Mouse (Mus musculus) cortical plate, adult 2 months (tissue): Measurements from ENCODE around the gene Eml2. TPM values are rescaled to one million over a fixed set of nuclear protein-coding genes. Genes with fewer than 3 reads are reported as not detected.

Experiments used
- H3K27ac ChIP-seq: fragments of 200-500 bp; 2 replicates; pipeline ENCODE4 v1.5.1; 2012; ENCODE audit warnings: low read length, control low read depth, inconsistent platforms; ENCODE audit not compliant: insufficient read depth
- H3K4me1 ChIP-seq: fragments of 200-500 bp; 2 replicates; pipeline ENCODE4 v1.6.1; 2011; ENCODE audit warnings: low read length; ENCODE audit not compliant: control insufficient read depth, insufficient read depth
- H3K4me3 ChIP-seq: fragments of 200-500 bp; 2 replicates; pipeline ENCODE4 v1.5.1; 2011; ENCODE audit warnings: mild to moderate bottlenecking, low read length, control low read depth; ENCODE audit not compliant: insufficient read depth
- CTCF ChIP-seq: fragments of 200-500 bp; IDR thresholded peaks from 2 replicates; pipeline ENCODE4 v1.5.1; 2011; ENCODE audit warnings: mild to moderate bottlenecking, control low read depth, low read length; ENCODE audit not compliant: insufficient read depth; ENCODE audit errors: extremely low read depth
- POLR2A ChIP-seq: fragments of 200-500 bp; IDR thresholded peaks from 2 replicates; pipeline ENCODE4 v1.6.1; 2011; ENCODE audit warnings: mild to moderate bottlenecking, low read length, control low read depth; ENCODE audit not compliant: insufficient read depth; ENCODE audit errors: extremely low read depth
- polyA plus RNA-seq: library from polyadenylated mRNA; depleted of rRNA; stranded (reverse); fragments of >200 nt; gene quantifications from 2 replicates; pipeline ENCODE4 v1.2.3, GENCODE M21; 2012; rRNA removed

Gene Eml2
- polyA plus RNA-seq: 156 and 157 TPM in 2 replicates

DNA sequence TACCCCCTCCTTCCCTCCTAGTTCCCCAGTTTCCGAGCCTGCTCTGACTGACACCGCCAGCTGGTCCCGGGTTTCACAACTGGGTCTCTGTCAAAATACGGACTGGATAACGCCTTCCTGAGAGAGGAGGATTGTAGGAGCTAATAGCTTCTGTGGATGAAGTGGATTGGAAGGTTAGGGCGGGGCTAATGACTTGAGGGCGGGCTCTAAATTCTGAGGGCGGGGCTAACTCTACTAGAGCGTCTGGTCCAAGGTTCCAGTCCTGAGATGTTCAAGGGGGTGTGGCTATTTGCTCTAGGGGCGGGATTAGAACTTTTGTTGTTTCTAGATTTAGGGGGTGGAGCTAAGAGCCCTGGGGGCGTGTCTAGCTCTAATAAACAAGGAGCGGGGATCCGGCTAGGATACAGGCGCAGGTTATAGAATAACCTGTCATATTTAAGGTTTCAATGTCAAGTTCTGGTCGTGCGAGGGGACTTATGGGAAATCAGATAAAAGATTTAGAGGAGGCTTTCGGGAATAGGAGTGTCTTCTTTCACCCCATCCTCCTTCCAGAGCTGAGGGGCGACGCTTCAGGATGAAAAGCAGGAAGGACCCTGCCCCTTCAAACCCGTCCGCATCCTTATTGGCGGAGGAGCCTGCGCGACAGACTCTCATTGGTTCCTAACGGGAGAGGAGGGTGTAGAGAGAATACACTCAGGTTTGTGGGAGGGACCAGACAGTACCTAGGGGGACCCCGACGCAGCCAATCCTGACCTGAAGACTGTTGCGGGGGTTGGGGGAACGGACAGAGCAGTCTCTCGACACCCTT lies at the start of gene Eml2:
Gene Eml2, plus strand, starts transcription at position 714 of the 808 bp plus-strand sequence.
- Histone ChIP-seq H3K4me3 (peak within 1 kb of the TSS; percentile 88), H3K4me1 (0 out of 2 replicates have a peak, but pooled peaks cover 3% of the 10 kb centered on the region), H3K27ac (peak within 1 kb of the TSS; percentile 95)
- peak; percentile 67 for TF ChIP-seq POLR2A
- TF ChIP-seq CTCF: no peak

- H3K27ac ChIP-seq: no peak overlapping the region
- H3K4me3 ChIP-seq: no peak overlapping the region
- 0 out of 2 replicates have a peak, but pooled peaks cover 1% of the 10 kb centered on the region for H3K4me1 ChIP-seq
- TF ChIP-seq CTCF (no peak), POLR2A (no peak)
Measured at GRCm38 (mm10) chr7:19127744-19128143, 48.5 kb upstream of the Eml2 start.

- Histone ChIP-seq H3K4me3 (no peak overlapping the region), H3K27ac (no peak overlapping the region), H3K4me1 (0 out of 2 replicates have a peak, but pooled peaks cover 1% of the 10 kb centered on the region)
- TF ChIP-seq POLR2A: no peak
- TF ChIP-seq CTCF: no peak
Measured at GRCm38 (mm10) chr7:19129396-19129795, 46.8 kb upstream of the Eml2 start.

GRCm38 (mm10) chr7:19130657-19131056 lies 45.6 kb upstream of the Eml2 start:
- H3K4me3 ChIP-seq: peak overlapping the region; percentile 30; the same call in 1 of the 2 replicates
- 0 out of 2 replicates have a peak, but pooled peaks cover 1% of the 10 kb centered on the region for H3K4me1 ChIP-seq
- H3K27ac ChIP-seq: peak overlapping the region; percentile 76; the same call in 1 of the 2 replicates
- TF ChIP-seq POLR2A (no peak), CTCF (no peak)

- H3K4me1 ChIP-seq: peaks cover 2% of the 10 kb centered on the region; the same call in 1 of the 2 replicates
- TF ChIP-seq CTCF (peak; percentile 46), POLR2A (0 out of 2 replicates have a peak, but pooled peaks have one; percentile 15)
- H3K4me3 ChIP-seq: peak overlapping the region; percentile 30
- H3K27ac ChIP-seq: peak overlapping the region; percentile 76
Measured at GRCm38 (mm10) chr7:19131324-19131848, 44.8 kb upstream of the Eml2 start.

- TF ChIP-seq POLR2A (no peak), CTCF (no peak)
- no peak overlapping the region for H3K4me3 ChIP-seq
- H3K4me1 ChIP-seq: peaks cover 2% of the 10 kb centered on the region; the same call in 1 of the 2 replicates
- 0 out of 2 replicates have a peak overlapping the region, but pooled peaks have one; percentile 14 for H3K27ac ChIP-seq
Measured at GRCm38 (mm10) chr7:19136168-19136567, 40.1 kb upstream of the Eml2 start.

GRCm38 (mm10) chr7:19136673-19137334 lies 39.4 kb upstream of the Eml2 start:
- Histone ChIP-seq H3K4me1 (peaks cover 2% of the 10 kb centered on the region; the same call in 1 of the 2 replicates), H3K4me3 (no peak overlapping the region), H3K27ac (0 out of 2 replicates have a peak overlapping the region, but pooled peaks have one; percentile 14)
- TF ChIP-seq POLR2A: no peak
- TF ChIP-seq CTCF: no peak

DNA sequence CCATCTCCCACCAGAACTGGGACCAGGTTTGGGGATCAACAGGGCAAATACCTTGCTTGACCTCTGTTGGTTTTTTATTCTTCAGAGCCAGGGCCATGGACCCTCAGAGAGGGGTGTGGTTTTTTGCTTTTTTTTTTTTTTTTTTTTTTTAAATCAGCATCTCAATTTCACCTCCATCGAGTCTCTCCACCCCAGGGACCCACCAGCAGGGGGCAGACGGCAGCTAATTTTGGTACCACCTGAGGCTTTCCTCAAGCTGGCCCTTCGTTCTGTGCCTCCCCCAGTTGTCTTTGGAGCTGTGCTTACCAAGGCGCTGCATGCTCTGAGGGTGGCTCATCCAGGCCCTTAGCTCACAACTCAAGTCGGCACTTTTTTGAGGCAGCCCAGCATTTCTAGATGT lies 38.8 kb upstream of the Eml2 start:
- TF ChIP-seq CTCF (peak; percentile 36), POLR2A (no peak)
- Histone ChIP-seq H3K4me1 (peaks cover 2% of the 10 kb centered on the region; the same call in 1 of the 2 replicates), H3K4me3 (no peak overlapping the region), H3K27ac (no peak overlapping the region)

GRCm38 (mm10) chr7:19146793-19147192 lies 29.4 kb upstream of the Eml2 start:
- TF ChIP-seq POLR2A (no peak), CTCF (no peak)
- H3K4me1 ChIP-seq: peaks cover 2% of the 10 kb centered on the region
- no peak overlapping the region for H3K27ac ChIP-seq
- H3K4me3 ChIP-seq: no peak overlapping the region
